Mouse (Mus musculus): ENCODE data around the gene Ints11. TPM values are rescaled to one million over a fixed set of nuclear protein-coding genes. Genes with fewer than 3 reads are reported as not detected.

The Ints11 gene
- polyA plus RNA-seq, 3 experiments from 2014 or later, result 81.9 to 88.2 (median 86.6) TPM

GRCm38 (mm10) chr4:155848434-155849095, 20.8 kb upstream of the Ints11 start:
- no peak for ATAC-seq

DNA sequence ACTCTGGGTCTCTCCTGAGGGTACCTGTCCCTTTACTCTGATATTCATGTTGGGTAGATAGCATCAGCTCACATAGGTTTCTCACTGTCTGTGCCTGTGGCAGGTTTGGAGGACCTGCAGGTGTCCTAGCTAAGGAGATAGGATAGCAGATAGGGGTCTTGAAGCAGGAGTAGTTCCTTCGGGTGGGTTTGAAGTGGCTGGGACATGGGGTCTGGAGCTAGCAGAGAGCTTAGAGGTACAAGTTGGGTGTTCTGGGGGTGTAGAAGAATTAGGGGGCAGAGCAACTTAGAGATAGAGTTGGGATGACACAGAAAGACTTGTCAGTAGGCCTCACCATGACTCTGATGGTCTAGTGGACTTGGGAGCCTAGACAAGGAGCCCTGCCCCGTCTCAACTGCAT, 20.0 kb upstream of the Ints11 start:
- ATAC-seq, result no peak

DNA sequence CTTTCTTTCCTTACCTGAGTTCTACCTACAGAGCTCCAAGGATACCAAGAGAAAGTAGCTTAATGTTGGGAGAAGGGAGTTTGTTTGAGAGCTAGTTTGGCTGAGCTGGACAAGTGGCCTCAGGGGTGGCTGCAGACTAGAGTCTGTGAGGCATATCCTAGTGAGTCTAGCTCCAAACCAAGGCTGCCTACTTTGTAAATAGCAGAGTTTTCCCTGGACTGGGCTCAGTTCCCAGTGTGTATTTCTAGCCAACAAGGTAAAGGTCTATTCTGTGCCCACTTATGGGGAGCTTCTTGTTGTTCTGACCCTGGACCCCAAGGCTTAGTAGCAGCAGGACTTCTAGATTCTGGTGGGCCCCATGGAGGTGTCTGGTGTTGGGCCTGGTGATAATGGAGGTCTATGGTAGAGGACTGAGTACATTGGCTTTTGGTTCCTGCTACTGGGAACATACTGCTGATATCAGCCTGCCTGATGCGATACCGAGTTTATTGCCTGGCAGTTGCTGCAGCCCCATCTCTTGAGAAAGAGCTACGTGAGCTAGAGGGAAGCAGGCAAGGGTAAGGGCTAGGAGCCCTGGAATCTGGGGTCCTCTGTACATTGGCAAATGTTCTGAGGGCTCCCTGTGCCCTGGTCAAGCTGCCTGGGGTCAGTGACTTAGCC, 19.4 kb upstream of the Ints11 start:
- no peak for ATAC-seq

GRCm38 (mm10) chr4:155851368-155851767, 18.0 kb upstream of the Ints11 start:
- no peak for ATAC-seq

- no peak for ATAC-seq
Observed at GRCm38 (mm10) chr4:155851951-155852411, 17.4 kb upstream of the Ints11 start.

DNA sequence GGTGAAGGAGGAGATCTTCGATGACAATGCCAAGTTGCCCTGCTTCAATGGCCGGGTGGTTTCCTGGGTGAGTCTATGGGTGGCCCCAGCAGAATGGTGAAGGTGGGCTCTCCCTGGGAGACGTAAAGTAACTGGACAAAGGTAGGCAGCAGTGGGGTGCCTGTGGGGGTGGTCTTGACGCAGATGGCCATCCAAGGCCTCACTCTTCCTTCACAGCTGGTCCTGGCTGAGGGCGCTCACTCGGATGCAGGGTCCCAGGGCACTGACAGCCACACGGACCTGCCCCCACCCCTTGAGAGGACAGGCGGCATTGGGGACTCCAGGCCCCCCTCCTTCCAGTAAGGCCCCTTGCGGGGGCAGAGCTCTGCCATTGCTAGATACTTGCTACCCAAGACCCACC, 15.9 kb upstream of the Ints11 start:
- ATAC-seq, result no peak

GRCm38 (mm10) chr4:155854991-155855390, 14.4 kb upstream of the Ints11 start:
- ATAC-seq, result no peak

GRCm38 (mm10) chr4:155856071-155856470, 13.3 kb upstream of the Ints11 start:
- no peak for ATAC-seq

DNA sequence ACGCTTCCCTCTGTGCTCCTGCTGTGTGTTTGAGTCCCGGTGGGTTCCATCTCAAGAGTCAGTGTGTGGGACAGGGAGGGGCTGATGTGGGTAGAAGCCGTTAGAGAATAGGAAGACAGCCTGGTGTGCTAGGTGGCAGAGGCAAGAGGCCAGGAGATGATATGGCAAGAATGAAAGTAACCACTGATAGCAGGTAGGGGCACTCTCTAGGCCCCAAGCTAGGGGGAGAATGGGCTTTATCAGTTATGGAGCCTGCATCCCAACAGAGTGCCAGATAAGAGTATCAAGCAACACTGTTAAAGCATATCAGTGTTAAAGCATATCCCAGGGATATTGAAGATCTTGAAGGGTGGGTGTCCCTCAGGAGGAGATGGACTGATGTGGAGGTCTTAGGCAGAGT, 12.5 kb upstream of the Ints11 start:
- no peak for ATAC-seq

DNA sequence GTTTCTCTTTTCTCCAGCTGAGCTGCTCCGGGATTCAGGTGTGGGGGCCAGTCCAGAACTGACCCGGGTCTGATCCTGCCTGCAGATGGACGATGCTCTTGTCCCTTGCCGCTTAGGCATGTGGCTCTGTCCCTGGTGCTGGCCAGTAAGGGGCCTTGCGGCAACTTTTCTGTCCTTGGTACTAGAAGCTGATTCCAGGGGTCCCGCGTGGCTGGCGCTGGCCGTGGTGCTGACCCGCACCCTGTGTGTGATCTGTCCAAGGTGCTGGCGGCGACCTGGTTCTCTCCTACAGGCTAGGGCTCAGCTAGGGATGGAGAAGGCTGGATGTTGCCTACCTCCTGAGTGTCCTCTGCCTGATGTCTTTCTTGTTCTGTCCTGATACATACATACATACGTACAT, 10.0 kb upstream of the Ints11 start:
- no peak for ATAC-seq

DNA sequence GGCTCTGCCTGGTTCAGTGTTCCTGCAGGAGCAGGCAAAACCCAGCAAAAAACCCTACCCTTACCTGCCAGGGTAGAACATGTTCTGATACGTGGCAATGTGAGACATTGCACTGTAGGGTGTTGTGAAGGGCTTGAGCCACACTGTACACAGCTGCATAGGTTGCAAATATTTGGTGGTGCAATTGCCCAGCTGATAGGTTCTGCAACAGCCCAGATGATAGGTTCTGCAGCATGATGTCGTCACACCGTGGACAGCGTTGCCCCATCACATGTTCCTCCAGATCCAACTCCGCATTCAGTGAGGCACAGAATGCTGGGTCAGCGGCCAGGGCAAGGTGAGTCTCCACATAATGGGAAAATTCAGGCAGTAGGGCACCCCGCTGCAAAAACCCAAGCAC, 7.6 kb upstream of the Ints11 start:
- ATAC-seq, result no peak

- ATAC-seq, result no peak
Observed at GRCm38 (mm10) chr4:155863001-155863400, 6.3 kb upstream of the Ints11 start, which contains the start of gene Tas1r3. TSS of gene Tas1r3 (minus strand) at chr4:155863362.

DNA sequence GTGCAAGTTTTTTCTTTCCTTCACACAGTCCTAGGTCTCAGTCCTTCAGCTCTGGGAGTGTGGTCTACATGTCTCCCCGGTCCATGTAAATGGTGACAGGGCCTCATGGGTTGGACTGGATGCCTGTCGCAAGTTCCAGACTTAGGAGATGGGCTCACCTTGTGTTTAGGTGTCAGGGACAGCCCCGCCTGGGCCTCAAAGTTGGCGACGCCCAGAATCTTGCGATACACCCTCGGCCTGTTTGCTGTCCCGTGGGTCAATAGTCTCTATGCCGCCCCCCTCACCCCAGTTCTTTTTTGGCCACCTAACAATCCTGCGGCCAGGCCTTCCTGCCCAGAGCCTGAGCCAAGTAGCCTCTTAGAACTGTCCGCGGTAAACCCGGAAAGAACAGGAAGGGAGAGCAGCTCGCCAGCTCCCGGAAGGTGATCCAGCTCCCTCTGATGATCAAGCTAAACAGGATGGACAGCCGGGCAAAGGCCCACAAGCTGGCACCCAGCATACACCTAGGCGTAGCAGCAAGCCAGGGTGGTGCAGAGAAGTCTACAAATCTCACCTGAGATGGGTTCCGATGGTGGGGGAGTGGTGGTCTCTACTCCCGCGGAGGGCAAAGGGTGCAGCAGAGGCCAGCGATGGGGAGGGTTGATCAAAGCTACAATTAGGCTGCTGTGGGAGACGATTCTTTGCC, 590 bp upstream of the Ints11 start:
- ATAC-seq, result peak; percentile 41

DNA sequence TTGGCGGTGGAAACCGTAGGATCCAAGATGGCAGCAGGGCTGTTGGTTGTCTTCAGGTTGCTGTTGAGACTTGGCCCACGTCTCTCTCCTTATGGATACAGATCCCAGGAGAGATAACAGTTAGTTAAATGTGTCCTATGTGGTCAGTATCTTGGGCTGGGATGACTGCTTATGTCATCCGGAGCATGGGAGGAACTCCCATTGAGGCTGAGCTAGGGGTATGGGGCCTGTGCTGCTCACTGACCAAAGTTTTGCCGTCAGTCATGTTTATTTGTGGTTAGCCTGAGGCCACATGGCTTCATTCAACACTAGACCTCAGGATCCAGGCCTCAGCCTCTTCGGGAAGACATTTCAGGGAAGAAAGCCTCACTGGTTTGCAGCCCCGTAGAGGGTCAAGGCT, 2.1 kb downstream of the Ints11 start:
- no peak for ATAC-seq

- ATAC-seq, result no peak
Observed at GRCm38 (mm10) chr4:155883587-155883986, 14.2 kb downstream of the Ints11 start.

DNA sequence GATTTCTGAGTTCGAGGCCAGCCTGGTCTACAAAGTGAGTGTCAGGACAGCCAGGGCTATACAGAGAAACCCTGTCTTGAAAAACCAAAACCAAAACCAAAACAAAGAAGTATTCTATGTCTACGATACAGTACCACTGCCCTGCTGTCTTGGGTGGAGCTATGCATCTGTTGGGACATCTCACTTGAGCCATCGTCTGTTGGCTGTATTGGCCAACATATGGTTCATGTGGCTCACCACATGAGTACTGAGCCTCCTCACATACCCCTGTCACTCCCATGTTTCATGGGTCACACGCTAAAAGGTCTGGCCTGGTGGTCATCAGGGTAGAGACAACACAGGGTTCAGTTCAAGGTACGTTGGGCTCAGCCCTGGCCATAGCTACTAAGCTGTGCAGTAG, 17.0 kb downstream of the Ints11 start:
- no peak for ATAC-seq

DNA sequence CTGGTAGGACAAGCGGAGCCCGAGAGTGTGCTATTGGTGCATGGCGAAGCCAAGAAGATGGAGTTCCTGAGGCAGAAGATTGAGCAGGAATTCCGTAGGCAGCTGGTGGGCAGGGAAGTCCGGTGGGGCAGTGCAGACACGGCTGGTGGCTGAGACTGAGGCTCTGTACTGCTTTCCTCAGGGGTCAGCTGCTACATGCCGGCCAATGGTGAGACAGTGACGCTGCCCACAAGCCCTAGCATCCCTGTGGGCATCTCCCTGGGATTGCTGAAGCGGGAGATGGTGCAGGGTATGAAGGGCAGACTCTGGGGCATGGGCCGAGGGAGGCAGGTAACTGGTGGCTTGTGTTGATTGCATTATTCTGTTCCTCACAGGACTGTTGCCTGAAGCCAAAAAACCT, 18.3 kb downstream of the Ints11 start:
- ATAC-seq, result no peak

DNA sequence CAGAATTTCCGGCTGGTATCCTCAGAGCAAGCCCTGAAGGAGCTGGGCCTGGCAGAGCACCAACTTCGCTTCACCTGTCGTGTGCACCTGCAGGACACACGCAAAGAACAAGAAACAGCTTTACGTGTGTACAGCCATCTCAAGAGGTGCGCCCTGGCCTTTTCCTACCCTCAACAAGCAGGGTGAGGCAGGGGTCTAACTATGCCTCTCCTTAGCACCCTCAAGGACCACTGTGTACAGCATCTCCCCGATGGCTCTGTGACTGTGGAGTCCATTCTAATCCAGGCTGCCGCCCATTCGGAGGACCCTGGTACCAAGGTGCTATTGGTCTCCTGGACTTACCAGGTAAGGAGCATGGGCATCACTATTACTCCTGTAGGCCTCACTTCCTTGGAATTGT, 18.8 kb downstream of the Ints11 start:
- ATAC-seq, result no peak

GRCm38 (mm10) chr4:155889316-155889715, 20.0 kb downstream of the Ints11 start:
- no peak for ATAC-seq

DNA sequence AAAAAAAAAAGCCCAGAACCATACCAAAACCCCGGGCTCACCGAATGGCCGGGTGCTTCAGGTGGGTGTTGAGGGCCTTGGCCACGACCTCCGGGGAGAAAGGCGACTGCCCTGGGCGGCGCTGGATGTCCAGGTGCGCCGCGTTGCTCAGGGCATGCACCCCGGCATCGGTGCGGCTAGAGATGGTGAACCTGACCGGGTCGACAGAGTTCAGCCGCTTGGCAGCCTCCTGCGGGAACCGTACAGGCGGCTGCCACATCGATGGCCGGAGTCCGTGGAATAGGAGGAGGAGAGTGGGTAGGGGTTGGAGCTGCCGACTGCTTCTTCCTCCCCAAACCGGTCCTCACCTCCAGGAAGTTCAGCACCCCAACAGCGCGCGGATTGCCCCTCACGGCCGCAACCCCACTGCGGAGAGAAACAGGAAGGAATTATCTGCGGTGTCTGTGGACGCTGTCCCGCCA, 21.7 kb downstream of the Ints11 start:
- no peak for ATAC-seq

DNA sequence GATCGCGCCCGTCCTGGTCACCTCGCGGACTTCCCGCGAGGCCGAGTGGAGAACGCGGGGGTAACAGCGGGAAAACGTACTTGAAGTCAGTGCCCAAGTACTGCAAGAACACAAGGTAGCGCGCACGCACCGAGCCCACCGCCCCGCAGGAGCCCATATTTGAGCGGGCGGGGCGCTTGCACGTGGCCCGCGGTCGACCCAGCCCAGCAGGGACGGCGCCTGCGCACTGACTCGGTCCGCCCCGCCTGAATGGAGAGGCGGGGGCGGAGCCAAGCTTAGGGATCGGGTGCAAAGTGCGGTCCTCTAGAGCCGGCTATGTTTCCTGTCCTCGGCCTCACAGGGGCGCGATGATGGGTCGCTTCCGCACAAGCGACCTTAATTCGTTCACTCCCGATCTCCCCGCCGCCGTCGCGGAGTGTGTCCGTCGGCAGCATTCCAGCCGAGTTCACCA, 22.2 kb downstream of the Ints11 start, which contains the start of the genes Pusl1 and Acap3:
Gene Pusl1 (minus strand): TSS at position 231 of the 451 bp plus-strand sequence.
Gene Acap3 (plus strand): TSS at position 272 of the 451 bp plus-strand sequence.
- ATAC-seq, result peak; percentile 80

GRCm38 (mm10) chr4:155892017-155892416, 22.7 kb downstream of the Ints11 start:
- peak; percentile 78 for ATAC-seq

DNA sequence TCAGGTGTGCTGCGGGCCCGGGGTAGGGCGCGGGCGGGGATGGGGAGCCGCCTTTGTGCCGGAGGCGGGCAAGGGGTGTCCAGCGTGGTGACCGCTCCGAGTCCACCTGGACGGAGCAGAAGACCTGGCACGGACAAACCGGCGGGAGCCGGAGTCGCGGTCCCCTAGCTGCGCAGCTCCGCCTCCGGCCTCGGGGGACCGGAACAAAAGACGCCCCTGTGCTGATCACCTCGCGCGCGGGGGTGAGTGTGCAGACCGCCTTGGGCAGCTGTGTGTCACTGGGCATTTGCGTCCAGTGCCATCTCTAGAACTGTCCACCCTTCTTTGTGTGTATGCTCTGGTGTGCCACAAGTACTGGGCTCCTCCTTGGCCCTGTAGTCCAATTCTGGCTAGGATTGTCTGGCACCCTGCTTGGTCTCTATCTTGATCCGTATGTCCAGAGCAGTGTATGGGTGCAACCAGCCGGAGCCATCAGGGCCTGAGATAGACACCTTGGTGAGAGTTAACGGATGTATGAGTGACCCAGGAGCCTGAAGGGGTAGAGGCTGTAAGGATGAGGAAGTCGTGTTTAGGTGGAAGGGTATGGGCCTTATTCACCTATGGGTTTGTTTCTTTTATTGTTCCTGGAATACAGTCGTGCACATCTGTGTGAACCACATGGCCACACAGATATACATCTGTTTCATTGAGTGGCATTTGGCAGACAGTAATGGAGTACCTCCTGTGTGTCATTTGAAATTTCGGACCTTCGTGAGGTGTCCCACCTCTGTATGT, 23.3 kb downstream of the Ints11 start:
- no peak for ATAC-seq
